Mouse (Mus musculus): Measurements from ENCODE around the gene Fbxo28.

DNA sequence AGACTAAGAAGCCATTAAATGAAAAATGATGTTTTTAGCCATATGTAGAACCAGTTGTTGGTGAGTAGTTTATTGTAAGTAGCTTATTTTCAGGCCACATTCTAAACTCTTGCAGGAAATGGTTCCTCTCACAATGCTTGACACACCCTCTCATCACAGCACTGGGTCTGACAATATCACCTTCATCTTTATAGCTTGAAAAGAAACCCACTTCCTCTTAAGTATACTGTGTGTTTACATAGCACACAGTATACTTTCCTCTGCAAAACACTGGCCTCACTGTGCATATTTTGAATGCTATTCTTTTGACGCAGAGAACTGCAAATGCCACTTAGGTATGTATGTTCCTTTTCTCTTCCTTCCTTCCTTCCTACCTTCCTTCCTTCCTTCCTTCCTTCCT, 16.7 kb upstream of the Fbxo28 start:
- no peak for TF ChIP-seq POLR2A (IDR thresholded peaks at IDR 0.05; ENCODE audit: insufficient read length, low read depth)
- no peak for TF ChIP-seq TCF12 (IDR thresholded peaks at IDR 0.05; ENCODE audit: insufficient read depth, poor library complexity, severe bottlenecking)
- no peak for TF ChIP-seq E2F4 (IDR thresholded peaks at IDR 0.05; ENCODE audit: insufficient read depth)
- TF ChIP-seq MYOD1 (IDR thresholded peaks at IDR 0.05; ENCODE audit: control insufficient read depth in 1 of 3, insufficient read length in 2 of 3, low read depth in 2 of 3): no peak
- TF ChIP-seq POLR2AphosphoS2 (IDR thresholded peaks at IDR 0.05; ENCODE audit: insufficient read length, low read depth): no peak
- TF ChIP-seq MAX (IDR thresholded peaks at IDR 0.05; ENCODE audit: low read depth): no peak
- TF ChIP-seq USF1 (IDR thresholded peaks at IDR 0.05; ENCODE audit: low read depth): no peak
- no peak for TF ChIP-seq MYOG (IDR thresholded peaks at IDR 0.05; ENCODE audit: control insufficient read depth in 1 of 3, insufficient read depth in 1 of 3, insufficient read length in 2 of 3, low read depth in 2 of 3)
- no peak for TF ChIP-seq CEBPB (IDR thresholded peaks at IDR 0.05; ENCODE audit: insufficient read depth, poor library complexity, severe bottlenecking)
- no peak for TF ChIP-seq REST (IDR thresholded peaks at IDR 0.05; ENCODE audit: insufficient read depth, insufficient read length)
- no peak for TF ChIP-seq TCF3 (IDR thresholded peaks at IDR 0.05; ENCODE audit: insufficient read length, low read depth)
- TF ChIP-seq SRF (IDR thresholded peaks at IDR 0.05; ENCODE audit: control insufficient read depth, insufficient read length, low read depth): no peak

Measured in myocyte (in vitro differentiated cells).